ENCODE assay signal across 8 mouse cellular contexts in genomic region chr11:95413641-95414535, GRCm38 (mm10). TPM values are rescaled to one million over a fixed set of nuclear protein-coding genes. Genes with fewer than 3 reads are reported as not detected.
DNase-seq lines count a peak whose midpoint lies in the region; ATAC-seq and TF ChIP-seq lines count a peak whose summit lies in the region.

Gene Spop (plus strand): TSS chr11:95414080.

- H3K4me1 ChIP-seq in heart, embryonic 11.5 days (ENCODE audit: control insufficient read depth, insufficient read depth, low read length), result peaks cover 11% of the 10 kb centered on the region; the same call in 1 of the 2 replicates
- peaks cover 14% of the 10 kb centered on the region for H3K4me1 ChIP-seq in kidney, embryonic 16.5 days (ENCODE audit: insufficient read depth, low read length)
- H3K4me1 ChIP-seq in liver, adult 2 months (ENCODE audit: control insufficient read depth, insufficient read depth, low read length), result peaks cover 14% of the 10 kb centered on the region; the same call in 1 of the 2 replicates

- H3K9ac ChIP-seq in heart, embryonic 11.5 days (ENCODE audit: low read depth, low read length), result peak within 1 kb of the TSS; percentile 83
- H3K9ac ChIP-seq in kidney, embryonic 16.5 days (replicated peaks; ENCODE audit: low read length), result peak within 1 kb of the TSS; percentile 79
- H3K9ac ChIP-seq in liver, adult 2 months (ENCODE audit: low read depth, low read length), result peak within 1 kb of the TSS; percentile 88

- H3K4me2 ChIP-seq in heart, embryonic 11.5 days, result peak within 1 kb of the TSS; percentile 84
- H3K4me2 ChIP-seq in kidney, embryonic 16.5 days (replicated peaks; ENCODE audit: low read depth, low read length), result peak within 1 kb of the TSS; percentile 80
- H3K4me2 ChIP-seq in myocyte (ENCODE audit: low read depth), result peak within 1 kb of the TSS; percentile 90

- H3K9me3 ChIP-seq in heart, embryonic 11.5 days (replicated peaks; ENCODE audit: control insufficient read depth, low read length), result no peaks in the 10 kb centered on the region
- H3K9me3 ChIP-seq in kidney, embryonic 16.5 days (ENCODE audit: low read length), result no peaks in the 10 kb centered on the region

- H3K79me2 ChIP-seq in liver, adult 2 months (ENCODE audit: control insufficient read depth, insufficient read depth, low read length), result peaks cover 7% of the 10 kb centered on the region; the same call in 1 of the 2 replicates
- H3K79me2 ChIP-seq in myocyte (ENCODE audit: control insufficient read depth, insufficient read depth), result peaks cover 42% of the 10 kb centered on the region

- peak; percentile 84 for ATAC-seq in erythroblast, adult 5-6 weeks (replicated peaks; ENCODE audit: low FRiP score, poor library complexity, severe bottlenecking)
- ATAC-seq in heart, embryonic 11.5 days (replicated peaks; ENCODE audit: insufficient number of reproducible peaks, low FRiP score, low TSS enrichment), result peak; percentile 85
- ATAC-seq in kidney, embryonic 16.5 days (ENCODE audit: low FRiP score, low TSS enrichment), result peak; percentile 89

- peak; percentile 47; the same call in 1 of the 2 replicates for TF ChIP-seq POLR2A in liver, adult 2 months (IDR thresholded peaks at IDR 0.05; ENCODE audit: extremely low read depth, insufficient read depth, low read length)
- peak; percentile 78 for TF ChIP-seq POLR2A in myocyte (IDR thresholded peaks at IDR 0.05; ENCODE audit: insufficient read length, low read depth)

- peak; percentile 93 to 94 for DNase-seq in B cell, adult 2 months
- peak; percentile 95 for DNase-seq in brain, adult 2 months (ENCODE audit: low read depth, low spot score)
- DNase-seq in liver, adult 2 months (ENCODE audit: extremely low read depth, low read depth, low spot score), result peak; percentile 89
- peak; percentile 95 for DNase-seq in splenic B cell, adult 2 months (ENCODE audit: low read depth, low spot score)

- WGBS in heart, embryonic 11.5 days (ENCODE audit: insufficient replicate concordance), result 2% methylated on average over 56 of the region's 58 CpGs
- WGBS in kidney, embryonic 16.5 days, result 3% methylated on average over 41 of the region's 58 CpGs
- WGBS in liver, adult 2 months, result under 1% methylated on average over 35 of the region's 58 CpGs

- H3K27ac ChIP-seq in heart, embryonic 11.5 days (ENCODE audit: low read depth, low read length), result peak within 1 kb of the TSS; percentile 94
- peak within 1 kb of the TSS; percentile 83 for H3K27ac ChIP-seq in kidney, embryonic 16.5 days (ENCODE audit: low read length)
- H3K27ac ChIP-seq in liver, adult 2 months (replicated peaks; ENCODE audit: insufficient read depth, low read depth, low read length), result peak within 1 kb of the TSS; percentile 92

- H3K27me3 ChIP-seq in heart, embryonic 11.5 days (ENCODE audit: control insufficient read depth, insufficient read depth, low read length), result no peaks in the 10 kb centered on the region
- H3K27me3 ChIP-seq in kidney, embryonic 16.5 days (ENCODE audit: insufficient read depth, low read length), result no peaks in the 10 kb centered on the region
- H3K27me3 ChIP-seq in liver, adult 2 months (ENCODE audit: control insufficient read depth, insufficient read depth, low read length), result no peaks in the 10 kb centered on the region
- H3K27me3 ChIP-seq in myocyte (ENCODE audit: control insufficient read depth, insufficient read depth, insufficient read length), result no peaks in the 10 kb centered on the region
- H3K27me3 ChIP-seq in splenic B cell, adult 2 months (ENCODE audit: control insufficient read depth, insufficient read depth, low read length, poor library complexity, severe bottlenecking), result no peaks in the 10 kb centered on the region; the same call in 1 of the 2 replicates

- peak within 1 kb of the TSS; percentile 40 for H3ac ChIP-seq in myocyte (ENCODE audit: control insufficient read depth, insufficient read length)

- no peaks in the 10 kb centered on the region for H3K36me3 ChIP-seq in heart, embryonic 11.5 days (ENCODE audit: control insufficient read depth, insufficient read depth, low read length)
- no peaks in the 10 kb centered on the region for H3K36me3 ChIP-seq in kidney, embryonic 16.5 days (ENCODE audit: insufficient read depth, low read length)
- no peaks in the 10 kb centered on the region for H3K36me3 ChIP-seq in liver, adult 2 months (ENCODE audit: control insufficient read depth, insufficient read depth, low read length)
- H3K36me3 ChIP-seq in myocyte (ENCODE audit: control insufficient read depth, insufficient read depth), result peaks cover 4% of the 10 kb centered on the region
- no peaks in the 10 kb centered on the region for H3K36me3 ChIP-seq in splenic B cell, adult 2 months (ENCODE audit: control insufficient read depth, insufficient read depth, low read length, poor library complexity, severe bottlenecking)

- peak within 1 kb of the TSS; percentile 65 for H3K4me3 ChIP-seq in heart, embryonic 11.5 days (ENCODE audit: low read depth, low read length)
- H3K4me3 ChIP-seq in kidney, embryonic 16.5 days (ENCODE audit: low read length), result peak within 1 kb of the TSS; percentile 60
- peak within 1 kb of the TSS; percentile 88 for H3K4me3 ChIP-seq in liver, adult 2 months (ENCODE audit: insufficient read depth, low read depth, low read length)
- peak within 1 kb of the TSS; percentile 62 for H3K4me3 ChIP-seq in myocyte

- no peak for TF ChIP-seq CTCF in liver, adult 2 months (IDR thresholded peaks at IDR 0.05; ENCODE audit: low read depth, low read length)

TF ChIP-seq in myocyte, 11 proteins besides CTCF, POLR2A, EP300 and RAD21:
- TF ChIP-seq TCF12 (IDR thresholded peaks at IDR 0.05; ENCODE audit: insufficient read depth, poor library complexity, severe bottlenecking) (no peak), MAX (IDR thresholded peaks at IDR 0.05; ENCODE audit: low read depth) (peak; percentile 62), MYOD1 (IDR thresholded peaks at IDR 0.05; ENCODE audit: control insufficient read depth in 1 of 3, insufficient read length in 2 of 3, low read depth in 2 of 3) (peak in 2 of 3 experiments; percentile 41 to 83), USF1 (IDR thresholded peaks at IDR 0.05; ENCODE audit: low read depth) (no peak), E2F4 (IDR thresholded peaks at IDR 0.05; ENCODE audit: insufficient read depth) (peak; percentile 17), REST (IDR thresholded peaks at IDR 0.05; ENCODE audit: insufficient read depth, insufficient read length) (peak; percentile 36), SRF (IDR thresholded peaks at IDR 0.05; ENCODE audit: control insufficient read depth, insufficient read length, low read depth) (peak; percentile 18), TCF3 (IDR thresholded peaks at IDR 0.05; ENCODE audit: insufficient read length, low read depth) (no peak), MYOG (IDR thresholded peaks at IDR 0.05; ENCODE audit: control insufficient read depth in 1 of 3, insufficient read depth in 1 of 3, insufficient read length in 2 of 3, low read depth in 2 of 3) (peak in 2 of 3 experiments; percentile 22 to 59), CEBPB (IDR thresholded peaks at IDR 0.05; ENCODE audit: insufficient read depth, poor library complexity, severe bottlenecking) (peak; percentile 74), POLR2AphosphoS2 (IDR thresholded peaks at IDR 0.05; ENCODE audit: insufficient read length, low read depth) (peak; percentile 83)

RNA-seq across cellular contexts. Expression of gene Spop, which starts in this region (rescaled TPM):
- total RNA-seq in erythroblast, adult 5-6 weeks (2015; ENCODE audit: low replicate concordance), result 38.9 and 51.9 TPM in 2 replicates
- 43.5 and 60.1 TPM in 2 replicates for total RNA-seq in erythroblast, adult 5-6 weeks (2017; ENCODE audit: low replicate concordance)
- polyA plus RNA-seq in heart, embryonic 11.5 days (2014; fragmentation: Nextera tagmentation; extraction: Ambion mirVana), result 81.2 and 82.3 TPM in 2 replicates
- 141 and 155 TPM in 2 replicates for polyA plus RNA-seq in kidney, embryonic 16.5 days (2015; fragmentation: Nextera tagmentation; extraction: Ambion mirVana)
- total RNA-seq in liver, adult 2 months (2014; rRNA removed), result 39.3 and 48.7 TPM in 2 replicates
- 43.9 and 64.1 TPM in 2 replicates for polyA plus RNA-seq in liver, adult 2 months (2012; rRNA removed)
- 54.8 TPM for polyA plus RNA-seq in myocyte (2012; fragmentation: generic; extraction: Trizol)

Comparison
In these comparisons a context has a peak if more than half of its experiments do, and no peak if none do; other contexts are left out.
1. Peak in every context shown above with its lines: DNase-seq, ATAC-seq, H3K4me3 ChIP-seq and H3K27ac ChIP-seq.